Mouse (Mus musculus) spleen, adult 2 months (tissue): ENCODE measurements around the gene Vat1l.

Experiments
- CTCF ChIP-seq: fragments of 200-500 bp; IDR thresholded peaks from 2 replicates; pipeline ENCODE4 v1.5.1; 2011; ENCODE audit warnings: mild to moderate bottlenecking, inconsistent platforms; ENCODE audit not compliant: insufficient read depth, insufficient read length, insufficient replicate concordance; ENCODE audit errors: extremely low read depth
- POLR2A ChIP-seq: fragments of 200-500 bp; IDR thresholded peaks from 2 replicates; pipeline ENCODE4 v1.6.1; 2011; ENCODE audit warnings: low read depth, low read length, inconsistent platforms

DNA sequence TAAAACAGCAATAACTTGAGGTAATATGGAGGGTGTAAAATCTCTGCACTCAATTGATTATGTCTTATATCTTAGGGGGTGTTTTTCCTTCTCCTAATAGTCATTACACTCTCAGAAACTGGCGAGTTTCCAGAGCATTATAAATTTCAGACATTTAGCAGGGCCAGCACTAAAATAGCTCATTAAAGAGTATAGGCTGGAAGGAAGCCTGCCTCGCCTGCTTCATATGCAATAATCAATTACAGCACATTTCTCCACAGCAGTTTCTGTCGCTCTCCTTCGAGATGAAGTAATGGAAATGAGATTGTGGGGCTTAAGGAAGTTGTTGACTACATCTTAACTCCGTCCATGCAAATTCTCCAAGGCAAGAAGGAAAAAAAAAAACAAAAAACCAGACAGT, 139.4 kb downstream of the Vat1l start:
- TF ChIP-seq CTCF (no peak), POLR2A (no peak)
